Mouse (Mus musculus) CH12.LX (cell line): Measurements from ENCODE around the gene Sin3a.

Experiments
- CHD2 ChIP-seq: IDR thresholded peaks from 2 replicates; pipeline ENCODE4 v1.6.1; 2011; ENCODE audit warnings: low read length, improper control_type of control experiment
- CTCF ChIP-seq, 2 experiments: IDR thresholded peaks in 1 of 2; conservative IDR thresholded peaks in 1 of 2; 2 replicates each; pipeline ENCODE4 v1.5.1; 2011 to 2012; ENCODE audit warnings: low read depth in 2 of 2, low read length in 2 of 2, improper control_type of control experiment in 1 of 2, inconsistent platforms in 1 of 2, mild to moderate bottlenecking in 1 of 2, moderate library complexity in 1 of 2
- ELF1 ChIP-seq: IDR thresholded peaks from 2 replicates; pipeline ENCODE4 v1.6.1; 2014; ENCODE audit warnings: low read depth, mild to moderate bottlenecking, inconsistent platforms, low read length, improper control_type of control experiment
- EP300 ChIP-seq: IDR thresholded peaks from 2 replicates; pipeline ENCODE4 v1.6.1; 2011; ENCODE audit warnings: low read length, improper control_type of control experiment
- ETS1 ChIP-seq: conservative IDR thresholded peaks from 2 replicates; pipeline ENCODE4 v1.6.1; 2012; ENCODE audit warnings: low read depth, mild to moderate bottlenecking, inconsistent platforms, low read length, improper control_type of control experiment, moderate library complexity
- MXI1 ChIP-seq: IDR thresholded peaks from 2 replicates; pipeline ENCODE4 v1.6.1; 2011; ENCODE audit warnings: mild to moderate bottlenecking, low read depth, low read length, improper control_type of control experiment
- SIN3A ChIP-seq: IDR thresholded peaks from 2 replicates; pipeline ENCODE4 v1.6.1; 2012; ENCODE audit warnings: low read length, improper control_type of control experiment, inconsistent platforms
- USF1 ChIP-seq: IDR thresholded peaks from 2 replicates; pipeline ENCODE4 v1.6.1; 2014; ENCODE audit warnings: low read depth, mild to moderate bottlenecking, inconsistent platforms, low read length, improper control_type of control experiment

- no peak for TF ChIP-seq MXI1
- no peak for TF ChIP-seq EP300
- no peak for TF ChIP-seq CTCF (conservative IDR thresholded peaks at IDR 0.05 in 1 of 2, IDR thresholded peaks at IDR 0.05 in 1 of 2; ENCODE audit: low read depth in 2 of 2, low read length in 2 of 2)
- no peak for TF ChIP-seq SIN3A
- TF ChIP-seq CHD2: no peak
- TF ChIP-seq ELF1: no peak
- TF ChIP-seq USF1: no peak
- TF ChIP-seq ETS1: no peak
Measured at GRCm38 (mm10) chr9:57139571-57139970, 67.7 kb downstream of the Sin3a start.
